In genomic region chr6:117552006-117552667, GRCm38 (mm10) we compare ENCODE assay signal across 8 mouse cellular contexts.
DNase-seq lines count a peak whose midpoint lies in the region; ATAC-seq and TF ChIP-seq lines count a peak whose summit lies in the region.

No protein-coding gene starts in this region.

- no peak overlapping the region for H3K9ac ChIP-seq in intestine, embryonic 14.5 days (ENCODE audit: low read length)
- H3K9ac ChIP-seq in intestine, postnatal 0 days (ENCODE audit: low read depth, low read length), result no peak overlapping the region
- no peak overlapping the region for H3K9ac ChIP-seq in embryonic facial prominence, embryonic 15.5 days

- intact Hi-C loops in heart, postnatal 10 days (cut with DNase I), result loop anchor here (2.0 to 5.0 kb wide), 2 partner anchors 55 to 111 kb away; no protein-coding TSS in a partner anchor

- ATAC-seq in intestine, embryonic 14.5 days (replicated peaks; ENCODE audit: low FRiP score, low TSS enrichment, low read depth), result peak; percentile 89
- no peak for ATAC-seq in intestine, postnatal 0 days
- 0 out of 2 replicates have a peak, but pooled peaks have one; percentile 43 for ATAC-seq in embryonic facial prominence, embryonic 15.5 days (ENCODE audit: insufficient number of reproducible peaks, low FRiP score, low TSS enrichment, low read depth)

- no peaks in the 10 kb centered on the region for H3K27me3 ChIP-seq in intestine, embryonic 14.5 days (replicated peaks; ENCODE audit: control insufficient read depth, insufficient read depth, low read length)
- no peaks in the 10 kb centered on the region for H3K27me3 ChIP-seq in intestine, postnatal 0 days (replicated peaks; ENCODE audit: control insufficient read depth, insufficient read depth, low read length)
- no peaks in the 10 kb centered on the region for H3K27me3 ChIP-seq in embryonic facial prominence, embryonic 15.5 days
- no peaks in the 10 kb centered on the region for H3K27me3 ChIP-seq in limb, embryonic 10.5 days (ENCODE audit: low read depth, poor library complexity, severe bottlenecking)

- 0 out of 2 replicates have a peak, but pooled peaks cover 11% of the 10 kb centered on the region for H3K4me1 ChIP-seq in intestine, embryonic 14.5 days (replicated peaks; ENCODE audit: control insufficient read depth, insufficient read depth, low read length)
- no peaks in the 10 kb centered on the region for H3K4me1 ChIP-seq in intestine, postnatal 0 days (replicated peaks; ENCODE audit: control insufficient read depth, insufficient read depth, low read length)
- 0 out of 2 replicates have a peak, but pooled peaks cover 8% of the 10 kb centered on the region for H3K4me1 ChIP-seq in embryonic facial prominence, embryonic 15.5 days
- peaks cover 9% of the 10 kb centered on the region; the same call in 1 of the 2 replicates for H3K4me1 ChIP-seq in limb, embryonic 10.5 days

- no peak for TF ChIP-seq CTCF in intestine, postnatal 0 days (IDR thresholded peaks at IDR 0.05; ENCODE audit: low read depth)

- H3K27ac ChIP-seq in intestine, embryonic 14.5 days (ENCODE audit: low read depth), result peak overlapping the region; percentile 71
- H3K27ac ChIP-seq in intestine, postnatal 0 days (ENCODE audit: low read depth, low read length), result no peak overlapping the region
- H3K27ac ChIP-seq in embryonic facial prominence, embryonic 15.5 days (replicated peaks), result no peak overlapping the region
- 0 out of 2 replicates have a peak overlapping the region, but pooled peaks have one; percentile 14 for H3K27ac ChIP-seq in limb, embryonic 10.5 days

- H3K9me3 ChIP-seq in intestine, embryonic 14.5 days (ENCODE audit: control insufficient read depth, low read length), result no peaks in the 10 kb centered on the region
- H3K9me3 ChIP-seq in intestine, postnatal 0 days (ENCODE audit: control insufficient read depth), result no peaks in the 10 kb centered on the region
- H3K9me3 ChIP-seq in embryonic facial prominence, embryonic 15.5 days (replicated peaks), result no peaks in the 10 kb centered on the region
- no peaks in the 10 kb centered on the region for H3K9me3 ChIP-seq in limb, embryonic 10.5 days (replicated peaks)

- DNase-seq in intestine, embryonic 14.5 days (ENCODE audit: low spot score), result peak; percentile 65
- DNase-seq in heart, postnatal 10 days, result peak; percentile 70 to 81
- DNase-seq in limb, embryonic 10.5 days (ENCODE audit: low spot score), result no peak
- peak; percentile 17 for DNase-seq in right cerebral cortex, postnatal 25 days
- no peak for DNase-seq in layer of hippocampus, adult 11-12 months (ENCODE audit: low spot score)
- no peak for DNase-seq in ovary, adult 18-20 months (ENCODE audit: low spot score)

- WGBS in intestine, embryonic 14.5 days, result 15% methylated on average over 6 of the region's 6 CpGs
- WGBS in intestine, postnatal 0 days, result 20% methylated on average over 6 of the region's 6 CpGs
- 24% methylated on average over 6 of the region's 6 CpGs for WGBS in embryonic facial prominence, embryonic 15.5 days
- WGBS in limb, embryonic 10.5 days, result 39% methylated on average over 6 of the region's 6 CpGs

- no peak overlapping the region for H3K4me3 ChIP-seq in intestine, embryonic 14.5 days (ENCODE audit: low read depth, low read length)
- no peak overlapping the region for H3K4me3 ChIP-seq in intestine, postnatal 0 days (ENCODE audit: low read depth, low read length)
- no peak overlapping the region for H3K4me3 ChIP-seq in embryonic facial prominence, embryonic 15.5 days (replicated peaks)
- no peak overlapping the region for H3K4me3 ChIP-seq in limb, embryonic 10.5 days

- no peak overlapping the region for H3K4me2 ChIP-seq in intestine, embryonic 14.5 days (ENCODE audit: low read length)
- no peak overlapping the region for H3K4me2 ChIP-seq in intestine, postnatal 0 days (replicated peaks; ENCODE audit: low read depth)
- no peak overlapping the region for H3K4me2 ChIP-seq in embryonic facial prominence, embryonic 15.5 days (replicated peaks)

- no peaks in the 10 kb centered on the region for H3K36me3 ChIP-seq in intestine, embryonic 14.5 days (ENCODE audit: control insufficient read depth, insufficient read depth, low read length)
- H3K36me3 ChIP-seq in intestine, postnatal 0 days (ENCODE audit: control insufficient read depth, insufficient read depth), result no peaks in the 10 kb centered on the region
- H3K36me3 ChIP-seq in embryonic facial prominence, embryonic 15.5 days, result no peaks in the 10 kb centered on the region
- no peaks in the 10 kb centered on the region for H3K36me3 ChIP-seq in limb, embryonic 10.5 days

Comparison
In these comparisons a context has a peak if more than half of its experiments do, and no peak if none do; other contexts are left out.
1. H3K27ac ChIP-seq: peak in intestine, embryonic 14.5 days (single experiment) and limb, embryonic 10.5 days (single experiment); none in intestine, postnatal 0 days (single experiment) and embryonic facial prominence, embryonic 15.5 days (single experiment).
2. DNase-seq: peak in intestine, embryonic 14.5 days (single experiment), heart, postnatal 10 days (2 of 2) and right cerebral cortex, postnatal 25 days (single experiment); none in limb, embryonic 10.5 days (single experiment), layer of hippocampus, adult 11-12 months (single experiment) and ovary, adult 18-20 months (single experiment).